Mouse (Mus musculus) myocyte (in vitro differentiated cells): Measurements from ENCODE around the gene Neurl2. TPM values are rescaled to one million over a fixed set of nuclear protein-coding genes. Genes with fewer than 3 reads are reported as not detected.
A peak's percentile ranks its signal among the peaks of the same experiment; 100 is the strongest.

Source experiments
- H3K27me3 ChIP-seq: one replicate; pipeline ENCODE4 v1.6.1; 2011; ENCODE audit not compliant: control insufficient read depth, insufficient read depth, insufficient read length
- H3K36me3 ChIP-seq: one replicate; pipeline ENCODE4 v1.6.1; 2011; ENCODE audit not compliant: control insufficient read depth, insufficient read depth
- H3K4me2 ChIP-seq: one replicate; pipeline ENCODE4 v1.6.1; 2011; ENCODE audit warnings: low read depth, control low read depth
- H3K4me3 ChIP-seq: one replicate; pipeline ENCODE4 v1.5.1; 2011; ENCODE audit warnings: mild to moderate bottlenecking, control low read depth, moderate library complexity
- H3K79me2 ChIP-seq: one replicate; pipeline ENCODE4 v1.6.1; 2011; ENCODE audit not compliant: control insufficient read depth, insufficient read depth
- H3ac ChIP-seq: one replicate; pipeline ENCODE4 v1.6.1; 2011; ENCODE audit not compliant: control insufficient read depth, insufficient read length
- CEBPB ChIP-seq: IDR thresholded peaks from 2 replicates; pipeline ENCODE4 v1.6.1; 2011; ENCODE audit warnings: mild to moderate bottlenecking, moderate library complexity; ENCODE audit not compliant: poor library complexity, insufficient read depth, severe bottlenecking
- E2F4 ChIP-seq: IDR thresholded peaks from one replicate; pipeline ENCODE4 v1.6.1; 2011; ENCODE audit warnings: mild to moderate bottlenecking, control low read depth, moderate library complexity; ENCODE audit not compliant: insufficient read depth
- MAX ChIP-seq: IDR thresholded peaks from one replicate; pipeline ENCODE4 v1.6.1; 2011; ENCODE audit warnings: low read depth, mild to moderate bottlenecking, control low read depth
- MYOD1 ChIP-seq, 3 experiments: IDR thresholded peaks; one replicate each; pipeline ENCODE4 v1.6.1; 2011; ENCODE audit warnings: control low read depth in 2 of 3, low read depth in 2 of 3, mild to moderate bottlenecking in 2 of 3, moderate library complexity in 1 of 3; ENCODE audit not compliant: insufficient read length in 2 of 3, control insufficient read depth in 1 of 3
- MYOG ChIP-seq, 3 experiments: IDR thresholded peaks; one replicate each; pipeline ENCODE4 v1.6.1; 2011; ENCODE audit warnings: control low read depth in 2 of 3, low read depth in 2 of 3, mild to moderate bottlenecking in 2 of 3; ENCODE audit not compliant: insufficient read length in 2 of 3, control insufficient read depth in 1 of 3, insufficient read depth in 1 of 3
- POLR2A ChIP-seq: IDR thresholded peaks from one replicate; pipeline ENCODE4 v1.6.1; 2011; ENCODE audit warnings: low read depth, mild to moderate bottlenecking, control low read depth, moderate library complexity; ENCODE audit not compliant: insufficient read length
- POLR2AphosphoS2 ChIP-seq: IDR thresholded peaks from one replicate; pipeline ENCODE4 v1.6.1; 2011; ENCODE audit warnings: low read depth, control low read depth; ENCODE audit not compliant: insufficient read length
- REST ChIP-seq: IDR thresholded peaks from one replicate; pipeline ENCODE4 v1.6.1; 2011; ENCODE audit warnings: mild to moderate bottlenecking, control low read depth, moderate library complexity; ENCODE audit not compliant: insufficient read depth, insufficient read length
- SRF ChIP-seq: IDR thresholded peaks from one replicate; pipeline ENCODE4 v1.6.1; 2011; ENCODE audit warnings: low read depth; ENCODE audit not compliant: control insufficient read depth, insufficient read length
- TCF12 ChIP-seq: IDR thresholded peaks from one replicate; pipeline ENCODE4 v1.6.1; 2011; ENCODE audit warnings: mild to moderate bottlenecking, control low read depth; ENCODE audit not compliant: poor library complexity, insufficient read depth, severe bottlenecking
- TCF3 ChIP-seq: IDR thresholded peaks from one replicate; pipeline ENCODE4 v1.6.1; 2011; ENCODE audit warnings: low read depth, control low read depth; ENCODE audit not compliant: insufficient read length
- USF1 ChIP-seq: IDR thresholded peaks from one replicate; pipeline ENCODE4 v1.6.1; 2011; ENCODE audit warnings: low read depth, mild to moderate bottlenecking, control low read depth, moderate library complexity
- polyA plus RNA-seq: library from polyadenylated mRNA; unstranded; fragments of >200 nt; fragmentation: generic; extraction: Trizol; gene quantifications from one replicate; pipeline ENCODE4 v1.2.1, GENCODE M21; 2012; ENCODE audit warnings: missing spikeins

Neurl2 gene
- polyA plus RNA-seq, 1 experiment = 23.5 TPM

- Histone ChIP-seq H3K4me3 (no peak overlapping the region), H3ac (no peak overlapping the region), H3K79me2 (no peaks in the 10 kb centered on the region), H3K36me3 (no peaks in the 10 kb centered on the region), H3K4me2 (no peak overlapping the region), H3K27me3 (no peaks in the 10 kb centered on the region)
- TF ChIP-seq POLR2AphosphoS2 = no peak
- no peak for TF ChIP-seq SRF
- no peak for TF ChIP-seq TCF3
- TF ChIP-seq E2F4 = no peak
- no peak for TF ChIP-seq MAX
- TF ChIP-seq TCF12 = no peak
- no peak for TF ChIP-seq REST
Observed at GRCm38 (mm10) chr2:164871602-164872303, 38.5 kb upstream of the Neurl2 start.

DNA sequence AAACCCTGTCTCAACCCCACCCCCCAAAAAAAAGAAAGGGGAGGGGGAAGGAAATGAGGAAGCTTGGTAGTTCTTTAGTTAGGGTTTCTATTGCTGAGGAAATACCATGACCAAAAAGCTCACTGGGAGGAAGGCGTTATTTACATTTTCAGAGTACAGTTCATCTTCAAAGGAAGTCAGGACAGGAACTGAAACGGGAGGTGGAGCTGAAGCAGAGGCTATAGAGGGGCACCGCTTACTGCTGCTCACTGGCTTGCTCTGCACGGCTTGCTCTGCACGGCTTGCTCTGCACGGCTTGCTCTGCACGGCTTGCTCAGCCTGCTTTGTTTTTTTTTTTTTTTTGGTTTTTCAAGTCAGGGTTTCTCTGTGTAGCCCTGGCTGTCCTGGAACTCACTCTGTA, 35.2 kb upstream of the Neurl2 start:
- H3K27me3 ChIP-seq = no peaks in the 10 kb centered on the region

DNA sequence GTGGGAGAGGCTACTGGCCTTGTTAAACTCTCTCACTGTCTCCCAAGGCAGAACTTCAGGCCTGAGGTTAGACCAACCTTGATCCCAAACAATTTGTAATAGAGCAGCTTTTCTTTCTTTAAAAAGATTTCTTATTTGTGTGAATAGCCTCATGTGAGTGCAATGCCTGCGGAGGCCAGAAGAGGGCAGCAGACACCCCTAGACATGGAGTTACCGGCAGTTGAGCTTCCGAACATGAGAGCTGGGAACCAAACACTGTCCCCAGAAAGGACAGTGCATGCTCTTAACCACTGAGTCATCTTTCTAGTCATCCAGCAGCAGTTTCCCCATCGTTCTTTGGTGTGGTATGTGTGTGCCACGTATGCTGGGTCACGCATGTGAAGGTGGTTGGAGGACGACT, 34.3 kb upstream of the Neurl2 start:
- no peak overlapping the region for H3ac ChIP-seq
- no peaks in the 10 kb centered on the region for H3K27me3 ChIP-seq
- H3K4me3 ChIP-seq = no peak overlapping the region
- no peak for TF ChIP-seq MAX
- TF ChIP-seq USF1 = no peak
- TF ChIP-seq MYOD1 (IDR thresholded peaks at IDR 0.05; ENCODE audit: control insufficient read depth in 1 of 3, insufficient read length in 2 of 3, low read depth in 2 of 3) = no peak
- no peak for TF ChIP-seq TCF12
- TF ChIP-seq POLR2AphosphoS2 = no peak
- TF ChIP-seq POLR2A = no peak
- TF ChIP-seq SRF = no peak
- TF ChIP-seq CEBPB = no peak
- no peak for TF ChIP-seq E2F4
- TF ChIP-seq MYOG (IDR thresholded peaks at IDR 0.05; ENCODE audit: control insufficient read depth in 1 of 3, insufficient read depth in 1 of 3, insufficient read length in 2 of 3, low read depth in 2 of 3) = no peak
- no peak for TF ChIP-seq REST
- TF ChIP-seq TCF3 = no peak
- H3K36me3 ChIP-seq = no peaks in the 10 kb centered on the region
- H3K79me2 ChIP-seq = no peaks in the 10 kb centered on the region
- H3K4me2 ChIP-seq = no peak overlapping the region

More for the DNA sequence above, 35.2 kb upstream of the Neurl2 start:
- Histone ChIP-seq H3K36me3 (no peaks in the 10 kb centered on the region), H3K79me2 (no peaks in the 10 kb centered on the region), H3ac (no peak overlapping the region), H3K4me2 (no peak overlapping the region), H3K4me3 (no peak overlapping the region)
- no peak for TF ChIP-seq TCF12
- no peak for TF ChIP-seq E2F4
- TF ChIP-seq USF1 = no peak
- TF ChIP-seq MYOD1 (IDR thresholded peaks at IDR 0.05; ENCODE audit: control insufficient read depth in 1 of 3, insufficient read length in 2 of 3, low read depth in 2 of 3) = no peak
- no peak for TF ChIP-seq POLR2AphosphoS2
- TF ChIP-seq POLR2A = no peak
- TF ChIP-seq SRF = no peak
- TF ChIP-seq MAX = no peak
- no peak for TF ChIP-seq CEBPB
- no peak for TF ChIP-seq TCF3
- no peak for TF ChIP-seq MYOG (IDR thresholded peaks at IDR 0.05; ENCODE audit: control insufficient read depth in 1 of 3, insufficient read depth in 1 of 3, insufficient read length in 2 of 3, low read depth in 2 of 3)
- no peak for TF ChIP-seq REST

DNA sequence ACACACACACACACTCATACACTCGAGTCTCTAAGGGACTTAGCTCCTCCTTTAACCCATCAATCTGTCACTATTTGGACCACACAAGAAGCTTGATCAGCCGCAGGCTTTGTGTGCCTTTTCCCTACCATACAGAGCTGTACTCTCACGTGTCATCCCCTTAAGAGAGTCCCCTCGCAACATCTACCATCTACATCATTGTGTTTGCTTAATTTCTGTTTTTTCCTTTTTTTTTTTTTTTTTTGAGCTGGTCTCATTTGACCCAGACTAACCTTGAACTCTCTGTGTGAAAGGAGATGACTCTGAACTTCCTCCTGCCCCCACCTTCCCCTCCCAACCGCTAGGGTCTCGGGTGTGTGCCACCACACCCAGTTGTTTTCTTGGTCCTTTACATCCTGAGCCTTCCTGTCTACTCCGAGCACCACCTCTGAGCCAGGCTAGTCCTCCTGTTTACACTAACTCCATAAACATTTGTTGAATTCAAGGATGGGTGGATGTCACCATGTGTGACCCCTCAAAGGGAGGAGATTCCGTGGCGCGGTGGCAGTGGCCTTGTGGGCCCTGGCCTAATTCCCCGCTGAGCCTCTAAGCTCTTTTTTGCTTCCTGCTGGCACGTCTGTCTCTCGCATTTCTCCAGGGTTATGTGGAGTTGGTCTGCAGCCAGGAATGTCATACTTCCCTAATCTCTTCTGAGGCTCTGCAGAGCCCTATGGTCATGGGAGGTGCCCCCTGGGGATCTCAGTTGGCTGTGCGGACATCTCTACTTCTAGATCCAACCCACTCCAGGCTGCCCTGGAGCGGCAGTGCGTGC, 33.7 kb upstream of the Neurl2 start:
- H3K79me2 ChIP-seq = no peaks in the 10 kb centered on the region
- H3K36me3 ChIP-seq = no peaks in the 10 kb centered on the region
- H3ac ChIP-seq = no peak overlapping the region
- H3K4me2 ChIP-seq = peak overlapping the region; percentile 51
- H3K4me3 ChIP-seq = no peak overlapping the region
- TF ChIP-seq REST (no peak), MYOD1 (IDR thresholded peaks at IDR 0.05; ENCODE audit: control insufficient read depth in 1 of 3, insufficient read length in 2 of 3, low read depth in 2 of 3) (no peak), USF1 (no peak), TCF12 (no peak), CEBPB (no peak), SRF (no peak), POLR2A (no peak), E2F4 (no peak), TCF3 (no peak), MYOG (IDR thresholded peaks at IDR 0.05; ENCODE audit: control insufficient read depth in 1 of 3, insufficient read depth in 1 of 3, insufficient read length in 2 of 3, low read depth in 2 of 3) (peak in 1 of 3 experiments; percentile 55), MAX (peak; percentile 33)
- H3K27me3 ChIP-seq = no peaks in the 10 kb centered on the region
